ENCODE assay signal across 20 mouse cellular contexts in the genomic region with DNA sequence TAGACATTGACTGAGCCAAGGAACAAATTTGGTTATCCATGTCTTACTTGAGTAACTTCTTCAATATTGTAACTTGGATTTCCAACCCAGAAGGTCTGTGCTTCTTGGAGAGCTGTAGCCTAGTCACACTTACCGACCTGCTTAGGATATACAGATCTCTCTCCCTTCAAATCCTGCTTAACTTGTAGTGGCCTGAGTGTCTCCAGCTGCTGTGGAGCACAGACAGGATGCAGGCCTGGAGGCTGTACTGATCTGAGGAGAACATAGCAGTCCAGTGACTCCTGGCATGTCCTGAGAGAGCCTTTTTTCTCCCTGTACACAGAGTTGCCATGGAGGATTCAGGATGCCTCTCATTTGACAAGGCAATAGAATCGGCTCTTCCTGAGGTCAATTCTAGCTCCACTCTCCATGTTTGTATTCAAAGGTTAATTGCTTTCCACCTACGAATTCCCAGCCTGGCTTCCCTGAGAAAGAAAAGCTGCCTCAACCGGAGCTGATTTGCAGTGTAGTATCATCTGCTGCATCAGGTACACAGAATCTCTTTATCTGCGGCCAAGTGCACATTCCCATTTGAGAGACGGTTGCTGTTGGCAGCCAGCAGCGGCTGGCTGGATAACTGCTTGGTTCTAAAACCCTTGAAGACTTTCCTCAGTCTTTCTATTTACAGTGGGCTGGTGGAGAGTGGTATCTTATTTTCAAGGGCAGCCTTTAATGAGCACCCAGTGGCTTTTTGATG.
DNase-seq lines count a peak whose midpoint lies in the region; ATAC-seq lines count a peak whose summit lies in the region.
"Had no signal": no experiment of that assay in that cellular context is flagged by ENCODE, and none has a peak within 500 bp of the region (broad histone marks: within the 10 kb centered on the region; RNA-seq: fewer than 3 reads in every experiment).

No protein-coding gene starts in this region.

- peak; percentile 54; the same call in 1 of the 2 replicates for ATAC-seq in hindbrain, embryonic 16.5 days
- no peak for ATAC-seq in midbrain, embryonic 14.5 days (ENCODE audit: low FRiP score, low TSS enrichment)
- peak; percentile 73 for ATAC-seq in midbrain, embryonic 15.5 days (replicated peaks)
- ATAC-seq: forebrain, embryonic 16.5 days had no signal

- 64% methylated on average over 7 of the region's 7 CpGs for WGBS in hindbrain, embryonic 16.5 days
- 83% methylated on average over 7 of the region's 7 CpGs for WGBS in hindbrain, embryonic 10.5 days
- 64% methylated on average over 7 of the region's 7 CpGs for WGBS in midbrain, embryonic 14.5 days
- WGBS in midbrain, embryonic 10.5 days = 84% methylated on average over 7 of the region's 7 CpGs
- 55% methylated on average over 7 of the region's 7 CpGs for WGBS in midbrain, embryonic 15.5 days

- no peak for DNase-seq in hindbrain, embryonic 10.5 days (ENCODE audit: low spot score)
- peak; percentile 37 for DNase-seq in midbrain, embryonic 14.5 days
- no peak for DNase-seq in midbrain, embryonic 10.5 days (ENCODE audit: low spot score)
- no peak for DNase-seq in layer of hippocampus, adult 9-10 months (ENCODE audit: low spot score)
- no peak for DNase-seq in cerebellum, postnatal 36 days
- DNase-seq: adrenal gland, adult 2 months; adrenal gland, postnatal 25 days; cerebellum, adult 11-12 months; cerebellum, adult 9-10 months; cerebellum, postnatal 25 days; gastrocnemius, postnatal 10 days; heart, adult 2 months; heart, postnatal 14 days; kidney, adult 11 months had no signal

- H3K36me3 ChIP-seq in hindbrain, embryonic 16.5 days (ENCODE audit: control insufficient read depth, insufficient read depth, low read length) = no peaks in the 10 kb centered on the region
- H3K36me3 ChIP-seq in hindbrain, embryonic 10.5 days = no peaks in the 10 kb centered on the region
- no peaks in the 10 kb centered on the region for H3K36me3 ChIP-seq in midbrain, embryonic 14.5 days (ENCODE audit: control insufficient read depth, insufficient read depth, low read length)
- H3K36me3 ChIP-seq in midbrain, embryonic 10.5 days = no peaks in the 10 kb centered on the region
- no peaks in the 10 kb centered on the region for H3K36me3 ChIP-seq in midbrain, embryonic 15.5 days (replicated peaks)
- H3K36me3 ChIP-seq: embryonic facial prominence, embryonic 13.5 days; heart, embryonic 15.5 days had no signal

- H3K27ac ChIP-seq in hindbrain, embryonic 16.5 days (ENCODE audit: low read depth, low read length) = no peak overlapping the region
- no peak overlapping the region for H3K27ac ChIP-seq in hindbrain, embryonic 10.5 days
- no peak overlapping the region for H3K27ac ChIP-seq in midbrain, embryonic 14.5 days (replicated peaks; ENCODE audit: low read depth, low read length)
- H3K27ac ChIP-seq in midbrain, embryonic 10.5 days (replicated peaks) = no peak overlapping the region
- H3K27ac ChIP-seq in midbrain, embryonic 15.5 days = 0 out of 2 replicates have a peak overlapping the region, but pooled peaks have one; percentile 20
- H3K27ac ChIP-seq: embryonic facial prominence, embryonic 13.5 days; heart, adult 2 months; heart, embryonic 15.5 days had no signal

- H3K9me3 ChIP-seq in hindbrain, embryonic 16.5 days (ENCODE audit: control insufficient read depth, low read length) = no peaks in the 10 kb centered on the region
- H3K9me3 ChIP-seq in hindbrain, embryonic 10.5 days = no peaks in the 10 kb centered on the region
- no peaks in the 10 kb centered on the region for H3K9me3 ChIP-seq in midbrain, embryonic 14.5 days (ENCODE audit: control insufficient read depth, low read length)
- H3K9me3 ChIP-seq in midbrain, embryonic 10.5 days (replicated peaks) = no peaks in the 10 kb centered on the region
- no peaks in the 10 kb centered on the region for H3K9me3 ChIP-seq in midbrain, embryonic 15.5 days
- H3K9me3 ChIP-seq: embryonic facial prominence, embryonic 13.5 days; heart, embryonic 15.5 days had no signal

- no peak overlapping the region for H3K9ac ChIP-seq in hindbrain, embryonic 16.5 days (ENCODE audit: low read depth, low read length)
- no peak overlapping the region for H3K9ac ChIP-seq in midbrain, embryonic 14.5 days (replicated peaks; ENCODE audit: low read length)
- no peak overlapping the region for H3K9ac ChIP-seq in midbrain, embryonic 15.5 days
- H3K9ac ChIP-seq: embryonic facial prominence, embryonic 13.5 days; heart, embryonic 15.5 days had no signal

- no peaks in the 10 kb centered on the region for H3K4me1 ChIP-seq in hindbrain, embryonic 16.5 days (ENCODE audit: control insufficient read depth, insufficient read depth, low read depth, low read length)
- H3K4me1 ChIP-seq in hindbrain, embryonic 10.5 days (replicated peaks) = no peaks in the 10 kb centered on the region
- no peaks in the 10 kb centered on the region for H3K4me1 ChIP-seq in midbrain, embryonic 14.5 days (ENCODE audit: control insufficient read depth, insufficient read depth, low read length)
- H3K4me1 ChIP-seq in midbrain, embryonic 10.5 days = no peaks in the 10 kb centered on the region
- H3K4me1 ChIP-seq in midbrain, embryonic 15.5 days = no peaks in the 10 kb centered on the region
- H3K4me1 ChIP-seq: embryonic facial prominence, embryonic 13.5 days; heart, embryonic 15.5 days had no signal

- no peak overlapping the region for H3K4me2 ChIP-seq in hindbrain, embryonic 16.5 days (ENCODE audit: low read length)
- no peak overlapping the region for H3K4me2 ChIP-seq in midbrain, embryonic 14.5 days (ENCODE audit: low read length)
- H3K4me2 ChIP-seq in midbrain, embryonic 15.5 days = no peak overlapping the region
- H3K4me2 ChIP-seq: embryonic facial prominence, embryonic 13.5 days; heart, embryonic 11.5 days; heart, embryonic 15.5 days had no signal

- H3K27me3 ChIP-seq in hindbrain, embryonic 16.5 days (replicated peaks; ENCODE audit: control insufficient read depth, insufficient read depth, low read length) = no peaks in the 10 kb centered on the region
- no peaks in the 10 kb centered on the region for H3K27me3 ChIP-seq in hindbrain, embryonic 10.5 days (ENCODE audit: insufficient read depth, poor library complexity, severe bottlenecking)
- H3K27me3 ChIP-seq in midbrain, embryonic 14.5 days (ENCODE audit: control insufficient read depth, insufficient read depth, low read length) = no peaks in the 10 kb centered on the region
- H3K27me3 ChIP-seq in midbrain, embryonic 10.5 days (ENCODE audit: low read depth, poor library complexity, severe bottlenecking) = no peaks in the 10 kb centered on the region
- H3K27me3 ChIP-seq in midbrain, embryonic 15.5 days (replicated peaks) = no peaks in the 10 kb centered on the region
- H3K27me3 ChIP-seq: embryonic facial prominence, embryonic 13.5 days; heart, embryonic 15.5 days had no signal

- no peak overlapping the region for H3K4me3 ChIP-seq in hindbrain, embryonic 16.5 days (ENCODE audit: low read length)
- H3K4me3 ChIP-seq in hindbrain, embryonic 10.5 days = no peak overlapping the region
- no peak overlapping the region for H3K4me3 ChIP-seq in midbrain, embryonic 14.5 days (replicated peaks; ENCODE audit: low read depth, low read length)
- H3K4me3 ChIP-seq in midbrain, embryonic 10.5 days = no peak overlapping the region
- H3K4me3 ChIP-seq in midbrain, embryonic 15.5 days = no peak overlapping the region
- H3K4me3 ChIP-seq: embryonic facial prominence, embryonic 13.5 days; heart, adult 2 months; heart, embryonic 15.5 days had no signal
